Mouse (Mus musculus) embryonic facial prominence, embryonic 13.5 days (tissue): ENCODE measurements at regions not wholly inside any gene's neighbourhood (a gene's known extent, or its start where the extent isn't known, plus 50 kb on each side); places are given as distances from the start of the nearest gene placed in this dataset.
A peak's percentile ranks its signal among the peaks of the same experiment; 100 is the strongest.
"Not testable (repeated sequence)": the region's sequence is repeated elsewhere in the genome, so short reads cannot be mapped to it uniquely, and the experiment has no call there.

Experiments used
- ATAC-seq: fragments of 200-750 bp; cut with Nextera tagmentation; 2 replicates; pipeline ENCODE4 v1.8.0; 2017; ENCODE audit warnings: low read depth; ENCODE audit not compliant: insufficient number of reproducible peaks, insufficient read depth, low FRiP score, low TSS enrichment
- H3K27ac ChIP-seq: fragments of 300-500 bp; sonication (generic); 2 replicates; pipeline ENCODE4 v1.5.1; 2015; ENCODE audit warnings: moderate library complexity, mild to moderate bottlenecking, inconsistent platforms
- H3K27me3 ChIP-seq: fragments of 300-500 bp; sonication (generic); 2 replicates; pipeline ENCODE4 v1.6.1; 2015; ENCODE audit warnings: mild to moderate bottlenecking, inconsistent platforms
- H3K36me3 ChIP-seq: fragments of 300-500 bp; sonication (generic); 2 replicates; pipeline ENCODE4 v1.6.1; 2015; ENCODE audit warnings: mild to moderate bottlenecking, inconsistent platforms
- H3K4me1 ChIP-seq: fragments of 300-500 bp; sonication (generic); 2 replicates; pipeline ENCODE4 v1.6.1; 2015; ENCODE audit warnings: inconsistent platforms
- H3K4me2 ChIP-seq: fragments of 300-500 bp; sonication (generic); 2 replicates; pipeline ENCODE4 v1.6.1; 2015; ENCODE audit warnings: moderate library complexity, mild to moderate bottlenecking, inconsistent platforms
- H3K4me3 ChIP-seq: fragments of 300-500 bp; sonication (generic); 2 replicates; pipeline ENCODE4 v1.5.1; 2015; ENCODE audit warnings: mild to moderate bottlenecking, inconsistent platforms
- H3K9ac ChIP-seq: fragments of 300-500 bp; sonication (generic); 2 replicates; pipeline ENCODE4 v1.6.1; 2015; ENCODE audit warnings: mild to moderate bottlenecking, inconsistent platforms
- H3K9me3 ChIP-seq: fragments of 300-500 bp; sonication (generic); 2 replicates; pipeline ENCODE4 v1.6.1; 2016; ENCODE audit warnings: inconsistent platforms
- WGBS: fragments of 180-500 bp; shearing (Covaris S2); methylation state at CpG from one replicate; pipeline ENCODE4 v1.1.7; 2015; ENCODE audit warnings: mixed read lengths; 5-methylcytosine and 5-hydroxymethylcytosine counted together

DNA sequence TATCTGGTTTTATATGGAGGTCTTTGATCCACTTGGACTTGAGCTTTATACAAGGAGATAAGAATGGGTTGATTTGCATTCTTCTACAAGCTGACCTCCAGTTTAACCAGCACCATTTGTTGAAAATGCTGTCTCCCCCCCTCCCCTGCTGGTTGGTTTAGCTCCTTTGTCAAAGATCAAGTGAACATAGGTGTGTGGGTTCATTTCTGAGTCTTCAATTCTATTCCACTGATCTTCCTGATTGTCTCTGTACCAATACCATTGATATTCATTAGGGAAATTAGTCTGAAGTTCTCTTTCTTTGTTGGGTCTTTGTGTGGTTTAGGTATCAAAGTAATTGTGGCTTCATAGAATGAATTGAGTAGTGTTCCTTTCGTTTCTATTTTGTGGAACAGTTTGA is 277.5 kb upstream of the Ghitm start:
- 49% methylated on average over 1 of the region's 1 CpGs for WGBS
- not testable (repeated sequence) for H3K36me3 ChIP-seq, H3K9me3 ChIP-seq, H3K9ac ChIP-seq, H3K27ac ChIP-seq, H3K27me3 ChIP-seq, ATAC-seq, H3K4me2 ChIP-seq, H3K4me1 ChIP-seq, H3K4me3 ChIP-seq

DNA sequence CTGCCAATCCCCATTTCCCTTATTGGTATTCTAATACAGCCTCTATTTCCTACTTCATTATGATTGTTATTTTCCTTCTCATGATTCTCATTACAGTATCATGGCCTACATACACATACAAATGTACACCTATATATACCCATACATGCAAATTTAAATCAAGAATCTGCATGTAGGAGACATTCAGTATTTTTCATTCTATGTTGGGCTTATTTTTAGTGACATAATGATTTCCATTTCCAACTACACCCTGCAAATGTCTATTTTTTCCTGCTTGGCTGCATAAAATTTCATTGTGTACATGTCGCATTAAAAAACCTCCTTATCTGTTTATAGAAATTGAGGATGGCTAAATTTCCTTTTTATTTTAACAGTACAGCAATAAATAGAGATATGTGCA is 236.9 kb upstream of the Ghitm start:
- H3K4me3 ChIP-seq, result no peak overlapping the region
- H3K4me1 ChIP-seq, result no peaks in the 10 kb centered on the region
- no peak overlapping the region for H3K9ac ChIP-seq
- no peak for ATAC-seq
- no peaks in the 10 kb centered on the region for H3K9me3 ChIP-seq
- no peak overlapping the region for H3K4me2 ChIP-seq
- H3K36me3 ChIP-seq, result no peaks in the 10 kb centered on the region
- H3K27me3 ChIP-seq, result no peaks in the 10 kb centered on the region
- WGBS, result 86% methylated on average over 1 of the region's 1 CpGs
- no peak overlapping the region for H3K27ac ChIP-seq

DNA sequence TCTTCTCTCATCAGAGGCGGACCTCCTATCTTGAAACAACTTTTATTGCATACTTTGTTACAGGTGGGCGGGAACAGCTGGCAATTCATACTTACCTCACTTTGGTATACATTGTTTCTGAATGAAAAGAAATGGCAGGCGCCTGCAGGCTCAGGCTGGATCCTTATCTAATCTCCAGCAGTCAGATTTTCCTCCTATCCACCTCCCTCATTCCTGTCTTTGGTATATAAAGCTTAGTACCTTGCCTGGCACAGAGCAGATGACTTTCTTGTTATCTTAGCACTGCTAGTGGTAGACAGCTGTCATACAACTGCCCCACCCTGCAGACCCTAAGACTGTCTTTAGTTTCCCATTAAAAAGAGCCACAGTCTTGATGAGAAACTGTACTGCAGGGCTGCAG is 226.8 kb upstream of the Ghitm start:
- no peak overlapping the region for H3K9ac ChIP-seq
- WGBS, result 64% methylated on average over 3 of the region's 3 CpGs
- no peaks in the 10 kb centered on the region for H3K27me3 ChIP-seq
- no peak overlapping the region for H3K4me3 ChIP-seq
- no peaks in the 10 kb centered on the region for H3K36me3 ChIP-seq
- H3K4me2 ChIP-seq, result no peak overlapping the region
- H3K4me1 ChIP-seq, result no peaks in the 10 kb centered on the region
- H3K9me3 ChIP-seq, result no peaks in the 10 kb centered on the region
- no peak for ATAC-seq
- no peak overlapping the region for H3K27ac ChIP-seq

DNA sequence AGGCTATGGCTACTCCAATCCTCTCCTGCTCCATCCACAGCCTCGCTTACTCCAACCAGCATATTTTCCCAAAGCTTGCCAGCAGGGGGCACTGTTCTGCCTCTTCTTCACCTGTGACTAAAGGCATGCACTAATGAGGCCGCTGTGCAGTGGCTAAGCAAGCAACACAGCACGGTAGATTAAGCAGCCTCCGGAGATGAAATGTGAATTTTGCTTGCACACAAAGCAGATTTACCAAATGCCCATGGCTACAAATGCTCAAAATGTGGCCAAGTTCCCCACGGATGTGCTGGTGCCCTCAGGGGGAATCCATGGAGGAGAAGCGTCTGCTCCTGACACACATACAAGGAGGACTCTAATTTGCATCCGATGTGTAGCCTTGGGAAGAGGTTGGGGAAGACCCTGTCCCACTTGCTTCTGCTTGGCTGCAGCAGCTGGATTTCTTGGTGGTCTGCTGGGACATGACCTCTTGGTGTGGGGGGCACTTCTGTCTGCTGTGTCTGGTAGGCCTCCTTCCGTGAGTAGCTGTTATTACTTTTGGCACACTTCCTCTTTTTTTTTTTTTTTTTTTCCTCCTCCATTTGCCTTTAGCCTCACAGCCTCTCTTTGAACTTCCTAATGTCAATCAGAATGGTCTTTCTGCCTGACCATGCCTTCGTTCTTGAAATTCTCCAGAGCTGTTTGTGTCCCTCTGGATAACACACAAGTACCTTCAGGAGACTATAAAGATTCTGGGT is 221.1 kb upstream of the Ghitm start:
- Histone ChIP-seq H3K27me3 (no peaks in the 10 kb centered on the region), H3K4me3 (no peak overlapping the region), H3K4me2 (0 out of 2 replicates have a peak overlapping the region, but pooled peaks have one; percentile 9), H3K4me1 (0 out of 2 replicates have a peak, but pooled peaks cover 3% of the 10 kb centered on the region), H3K9me3 (no peaks in the 10 kb centered on the region), H3K27ac (no peak overlapping the region), H3K9ac (no peak overlapping the region), H3K36me3 (no peaks in the 10 kb centered on the region)
- ATAC-seq, result peak; percentile 48; the same call in 1 of the 2 replicates
- 16% methylated on average over 9 of the region's 9 CpGs for WGBS

DNA sequence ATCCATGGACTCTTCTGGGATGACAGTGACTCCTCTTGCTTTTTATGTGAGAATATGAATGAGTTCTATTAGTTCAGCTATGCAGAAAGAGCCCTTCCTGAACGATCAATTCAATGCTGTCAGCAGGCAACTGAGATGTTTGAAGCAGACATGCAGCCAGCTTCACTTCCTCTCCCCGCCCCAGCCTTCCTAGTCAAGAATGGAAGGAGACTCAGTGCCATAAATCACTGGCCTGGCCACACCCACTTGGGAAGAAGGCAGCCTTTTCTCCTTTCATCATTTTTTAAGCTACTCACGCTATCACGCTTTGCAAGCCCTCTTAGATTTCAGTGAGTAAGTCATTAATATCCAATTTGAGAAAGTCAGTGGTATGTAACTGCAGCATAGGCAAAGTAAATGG is 188.3 kb upstream of the Ghitm start:
- Histone ChIP-seq H3K9ac (no peak overlapping the region), H3K27ac (no peak overlapping the region), H3K4me2 (no peak overlapping the region), H3K36me3 (no peaks in the 10 kb centered on the region), H3K4me3 (no peak overlapping the region), H3K27me3 (no peaks in the 10 kb centered on the region), H3K9me3 (no peaks in the 10 kb centered on the region), H3K4me1 (no peaks in the 10 kb centered on the region)
- ATAC-seq, result no peak
- 64% methylated on average over 4 of the region's 4 CpGs for WGBS

DNA sequence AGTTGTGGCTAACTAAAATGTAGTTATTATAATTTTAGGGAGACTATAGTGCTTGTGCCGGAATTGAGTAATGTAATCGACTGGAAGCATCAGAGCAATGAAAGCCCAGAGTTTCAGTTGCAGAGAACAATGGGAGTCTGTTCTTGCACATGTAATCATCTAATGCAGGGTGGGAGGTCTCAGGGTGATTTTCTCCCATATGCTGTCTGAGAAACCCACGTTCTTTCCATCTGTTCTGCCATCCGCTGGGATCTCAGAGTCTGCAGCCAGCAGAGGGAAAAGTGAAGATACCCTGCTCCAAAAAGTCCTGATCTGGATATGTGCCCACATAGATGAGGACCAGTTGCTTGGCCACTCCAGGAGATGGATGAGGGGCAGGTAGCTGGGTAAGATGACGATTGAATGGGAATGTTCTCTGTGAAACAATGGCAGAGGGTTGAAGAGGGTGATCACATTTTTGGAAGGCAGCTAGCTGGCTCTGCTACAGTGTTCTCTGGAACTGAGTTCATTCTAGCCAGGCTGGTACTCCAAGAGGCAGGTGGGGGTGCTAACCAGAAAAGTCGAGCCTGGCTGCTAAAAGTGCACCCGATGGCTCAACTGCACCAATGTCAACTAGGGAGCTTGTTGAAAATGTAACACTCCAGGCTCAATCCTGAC is 180.3 kb upstream of the Ghitm start:
- no peak for ATAC-seq

DNA sequence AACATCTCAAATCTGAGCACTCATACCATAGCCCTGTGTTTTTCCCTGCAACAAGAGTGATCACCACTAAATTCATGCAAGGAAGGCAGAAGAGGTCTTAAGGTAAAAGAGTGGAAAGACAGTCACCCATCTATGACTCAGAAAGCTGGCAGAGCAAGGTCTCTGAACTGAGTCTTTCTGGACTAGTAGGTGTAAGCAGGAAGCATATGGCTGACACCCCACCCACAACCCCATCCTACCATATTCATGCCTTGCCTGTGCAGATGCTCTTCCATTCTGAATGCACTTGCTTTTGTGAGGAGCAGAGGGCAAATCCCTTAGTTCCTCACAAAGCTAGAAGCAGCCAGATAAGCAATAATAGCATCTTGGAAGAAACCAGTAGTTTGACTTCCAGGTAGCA is 178.8 kb upstream of the Ghitm start:
- Histone ChIP-seq H3K9ac (no peak overlapping the region), H3K9me3 (no peaks in the 10 kb centered on the region), H3K36me3 (no peaks in the 10 kb centered on the region), H3K4me2 (no peak overlapping the region), H3K27me3 (no peaks in the 10 kb centered on the region), H3K4me3 (no peak overlapping the region), H3K27ac (no peak overlapping the region), H3K4me1 (no peaks in the 10 kb centered on the region)
- no peak for ATAC-seq

More for the DNA sequence above, 180.3 kb upstream of the Ghitm start:
- H3K4me3 ChIP-seq, result no peak overlapping the region
- no peaks in the 10 kb centered on the region for H3K9me3 ChIP-seq
- peak overlapping the region; percentile 41; the same call in 1 of the 2 replicates for H3K27ac ChIP-seq
- WGBS, result 55% methylated on average over 7 of the region's 7 CpGs
- no peaks in the 10 kb centered on the region for H3K27me3 ChIP-seq
- H3K4me2 ChIP-seq, result no peak overlapping the region
- no peaks in the 10 kb centered on the region for H3K4me1 ChIP-seq
- no peaks in the 10 kb centered on the region for H3K36me3 ChIP-seq
- H3K9ac ChIP-seq, result no peak overlapping the region

DNA sequence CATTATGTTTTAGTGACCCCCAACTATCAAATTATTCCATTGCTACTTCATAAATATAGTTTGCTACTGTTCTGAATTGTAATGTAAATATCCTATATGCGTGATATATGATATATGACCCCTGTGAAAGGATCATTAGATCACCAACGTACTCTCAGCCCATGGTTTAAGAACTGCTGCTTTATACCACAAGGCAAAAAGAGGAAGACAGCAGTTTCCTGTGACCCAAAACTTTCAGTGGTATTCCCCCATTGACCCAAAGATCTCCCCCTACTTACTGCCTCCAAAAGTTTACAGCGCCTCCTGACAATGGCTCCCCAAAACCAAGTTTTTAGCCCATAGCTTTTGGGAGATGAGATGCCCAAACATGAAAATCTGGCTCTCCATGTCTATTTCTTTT is 177.8 kb upstream of the Ghitm start:
- Histone ChIP-seq H3K4me3 (no peak overlapping the region), H3K9ac (no peak overlapping the region), H3K4me2 (no peak overlapping the region), H3K9me3 (no peaks in the 10 kb centered on the region), H3K27ac (no peak overlapping the region), H3K27me3 (no peaks in the 10 kb centered on the region), H3K36me3 (no peaks in the 10 kb centered on the region), H3K4me1 (no peaks in the 10 kb centered on the region)
- WGBS, result 79% methylated on average over 3 of the region's 3 CpGs
- no peak for ATAC-seq

DNA sequence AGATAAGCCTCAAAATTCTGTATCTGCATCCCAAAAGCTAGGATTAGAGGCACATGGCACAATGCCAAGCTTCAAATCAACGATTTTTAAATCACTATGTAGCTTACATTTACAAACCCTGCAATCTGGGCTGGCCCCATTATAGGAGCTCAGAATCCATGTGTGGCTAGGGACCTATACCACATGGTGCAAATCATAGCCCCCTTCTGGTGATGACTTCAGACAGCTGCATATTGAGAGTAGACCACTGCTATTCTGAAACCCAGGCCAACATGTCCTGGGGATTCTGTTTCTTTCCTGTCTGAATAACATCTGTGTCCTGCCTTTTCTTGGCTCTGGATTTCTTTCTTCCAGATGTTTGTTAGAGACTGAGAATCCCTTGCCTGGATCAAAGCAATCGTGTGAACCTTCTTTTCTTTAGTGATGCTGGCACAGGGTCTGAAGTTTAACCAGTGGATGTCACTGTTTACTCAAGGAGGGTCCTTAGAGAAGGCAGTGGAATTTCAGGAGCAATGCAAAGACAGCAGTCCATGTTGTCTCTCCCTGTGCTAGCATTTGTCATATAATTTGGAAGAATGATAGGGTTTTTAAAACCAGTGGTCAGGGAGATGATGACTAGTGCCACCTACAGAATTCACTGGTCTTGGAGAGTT is 171.7 kb upstream of the Ghitm start:
- peaks cover 8% of the 10 kb centered on the region; the same call in 1 of the 2 replicates for H3K4me1 ChIP-seq
- no peak overlapping the region; the same call in 1 of the 2 replicates for H3K27ac ChIP-seq
- H3K9ac ChIP-seq, result no peak overlapping the region
- WGBS, result 27% methylated on average over 2 of the region's 2 CpGs
- no peaks in the 10 kb centered on the region for H3K9me3 ChIP-seq
- no peaks in the 10 kb centered on the region for H3K27me3 ChIP-seq
- peak; percentile 80 for ATAC-seq
- no peak overlapping the region for H3K4me2 ChIP-seq
- H3K36me3 ChIP-seq, result no peaks in the 10 kb centered on the region
- no peak overlapping the region for H3K4me3 ChIP-seq

DNA sequence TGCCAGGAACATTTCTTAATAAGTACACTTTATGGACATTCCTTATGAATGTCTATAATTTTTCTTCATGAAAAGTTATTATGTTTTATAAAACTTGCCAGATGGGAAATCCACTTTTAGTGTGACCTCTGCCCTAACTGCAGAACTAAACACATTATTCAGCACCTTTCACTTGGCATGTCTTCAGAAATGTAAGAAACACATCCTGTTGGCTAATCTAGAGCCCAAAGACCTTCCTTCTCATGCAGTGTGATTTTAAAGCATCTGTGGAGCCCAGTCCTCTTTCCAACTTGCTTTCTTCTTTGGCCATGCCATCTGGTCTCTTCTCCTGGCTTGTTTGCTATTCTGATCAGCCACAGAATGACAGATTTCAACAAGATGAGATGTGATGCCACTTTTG is 163.6 kb upstream of the Ghitm start:
- no peak overlapping the region for H3K4me3 ChIP-seq
- no peak for ATAC-seq

DNA sequence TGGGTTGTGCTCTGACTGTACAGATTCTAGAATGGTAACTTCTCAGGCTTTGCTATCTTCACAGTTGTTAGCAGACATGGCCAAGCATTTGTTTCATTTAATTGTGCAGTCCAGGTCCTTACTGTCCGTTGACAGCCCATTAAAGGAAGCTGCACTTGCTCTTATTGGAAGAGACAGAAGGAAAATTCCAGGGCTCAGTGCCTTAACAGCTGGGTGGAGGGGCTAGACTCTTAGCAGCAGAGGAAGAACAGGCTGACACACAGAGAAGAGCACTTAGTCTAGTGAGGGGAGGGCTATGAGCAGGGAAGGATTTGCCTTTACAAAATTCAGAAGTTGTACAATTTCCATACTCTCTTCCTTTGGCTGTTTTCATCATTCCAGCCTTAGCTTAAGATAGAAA is 161.5 kb upstream of the Ghitm start:
- ATAC-seq, result no peak
- H3K4me3 ChIP-seq, result no peak overlapping the region
- no peaks in the 10 kb centered on the region for H3K36me3 ChIP-seq
- no peaks in the 10 kb centered on the region for H3K4me1 ChIP-seq
- no peak overlapping the region for H3K9ac ChIP-seq
- no peaks in the 10 kb centered on the region for H3K27me3 ChIP-seq
- no peak overlapping the region for H3K27ac ChIP-seq
- H3K4me2 ChIP-seq, result no peak overlapping the region
- H3K9me3 ChIP-seq, result no peaks in the 10 kb centered on the region
- WGBS, result 45% methylated on average over 1 of the region's 1 CpGs

More for the DNA sequence above, 163.6 kb upstream of the Ghitm start:
- no peak overlapping the region for H3K27ac ChIP-seq
- no peaks in the 10 kb centered on the region for H3K27me3 ChIP-seq
- H3K9me3 ChIP-seq, result no peaks in the 10 kb centered on the region
- H3K4me1 ChIP-seq, result no peaks in the 10 kb centered on the region
- H3K9ac ChIP-seq, result no peak overlapping the region
- no peaks in the 10 kb centered on the region for H3K36me3 ChIP-seq
- no peak overlapping the region for H3K4me2 ChIP-seq
